Mouse (Mus musculus) liver, embryonic 12.5 days (tissue): Measurements from ENCODE around the gene Trp53i11. TPM values are rescaled to one million over a fixed set of nuclear protein-coding genes. Genes with fewer than 3 reads are reported as not detected.

Source experiments
- polyA plus RNA-seq: library from polyadenylated mRNA; unstranded; fragments of >200 nt; fragmentation: Nextera tagmentation; extraction: Ambion mirVana; gene quantifications from 2 replicates; pipeline ENCODE4 v1.2.1, GENCODE M21; 2016

Gene Trp53i11
- polyA plus RNA-seq, 1 experiment from 2014 or later, result 2.6 TPM

Other genes with a start within 250 kb of the Trp53i11 start
- gene Prdm11, start 141.4 kb upstream of the Trp53i11 start, polyA plus RNA-seq, result 8.0 and 9.2 TPM in 2 replicates
- 6.2 and 6.4 TPM in 2 replicates for gene Tspan18, start 147.0 kb downstream of the Trp53i11 start, polyA plus RNA-seq